Mouse (Mus musculus) bone marrow macrophage, adult 2 months (primary cell): ENCODE results near the gene Lipc.

Experiments
- CTCF ChIP-seq: IDR thresholded peaks from 2 replicates; pipeline ENCODE4 v1.5.1; 2012; ENCODE audit warnings: low read depth, mild to moderate bottlenecking, low read length, moderate library complexity
- POLR2A ChIP-seq: IDR thresholded peaks from 2 replicates; pipeline ENCODE4 v1.6.1; 2012; ENCODE audit warnings: mild to moderate bottlenecking, low read depth, low read length, borderline replicate concordance

DNA sequence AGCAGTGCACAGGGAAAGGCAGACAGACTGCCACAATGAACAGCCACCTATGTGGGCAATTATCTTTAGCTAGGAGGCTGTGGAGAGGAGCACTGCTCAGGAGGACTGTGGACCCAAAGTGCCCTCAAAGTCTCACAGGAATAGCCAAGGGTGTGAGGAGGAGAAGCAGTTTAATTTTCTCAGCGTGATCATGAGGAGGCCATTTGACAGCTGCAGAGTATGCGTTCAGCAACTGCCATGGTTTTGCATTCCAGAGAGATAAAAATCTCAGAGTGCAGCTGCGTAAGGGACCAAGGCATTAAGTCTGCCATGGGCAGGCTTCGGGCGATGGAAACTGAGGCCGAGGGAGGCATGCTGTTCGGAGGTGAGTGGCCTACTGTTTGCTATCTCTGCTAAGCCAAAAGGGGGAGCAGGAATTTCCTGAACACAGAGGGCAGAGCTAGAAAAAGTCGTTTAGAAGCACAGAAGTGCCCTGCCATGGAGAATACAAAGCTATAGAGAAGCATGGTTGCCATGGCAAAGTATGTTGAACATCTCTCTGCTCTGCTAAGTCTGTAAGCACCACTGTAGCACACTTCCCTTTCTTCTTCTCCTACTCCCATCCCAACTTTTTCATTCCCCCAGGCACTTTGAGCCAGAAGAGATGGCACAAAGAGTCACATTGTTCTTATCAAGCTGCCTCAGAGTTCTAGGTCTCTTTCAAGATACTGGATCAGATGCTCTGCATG is 151.3 kb downstream of the Lipc start:
- TF ChIP-seq CTCF: no peak
- no peak for TF ChIP-seq POLR2A
